8 mouse cellular contexts compared by ENCODE assay signal in genomic region chr3:79566716-79567691, GRCm38 (mm10). TPM values are rescaled to one million over a fixed set of nuclear protein-coding genes. Genes with fewer than 3 reads are reported as not detected.
DNase-seq lines count a peak whose midpoint lies in the region; ATAC-seq lines count a peak whose summit lies in the region.

No protein-coding gene starts in this region.

- peak overlapping the region; percentile 70 for H3K4me2 ChIP-seq in midbrain, embryonic 15.5 days

- H3K27me3 ChIP-seq in midbrain, embryonic 15.5 days (replicated peaks) = no peaks in the 10 kb centered on the region

- no peaks in the 10 kb centered on the region for H3K9me3 ChIP-seq in midbrain, embryonic 15.5 days

- H3K4me1 ChIP-seq in midbrain, embryonic 15.5 days = peaks cover 23% of the 10 kb centered on the region

- DNase-seq in heart, adult 8-10 months (ENCODE audit: low spot score) = peak; percentile 12
- DNase-seq in heart, adult 11 months = no peak
- DNase-seq in CD4-positive, CD25-positive, alpha-beta regulatory T cell, adult 2 months (ENCODE audit: low read depth, low spot score) = peak; percentile 25
- DNase-seq in cerebellum, postnatal 36 days = peak; percentile 41 to 51
- peak; percentile 40 for DNase-seq in left cerebral cortex, postnatal 4 days
- DNase-seq in thymus, postnatal 0 days (ENCODE audit: low spot score) = peak; percentile 10

- intact Hi-C loops in left cerebral cortex, postnatal 4 days (cut with DNase I) = loop anchor here (10.0 kb wide), 1 partner anchor 52 kb away; no protein-coding TSS in a partner anchor

- H3K36me3 ChIP-seq in midbrain, embryonic 15.5 days (replicated peaks) = no peaks in the 10 kb centered on the region

- peak; percentile 0; the same call in 1 of the 2 replicates for ATAC-seq in granulocyte monocyte progenitor cell, adult 5-6 weeks (replicated peaks; ENCODE audit: poor library complexity, severe bottlenecking)
- ATAC-seq in midbrain, embryonic 15.5 days (replicated peaks) = peak; percentile 80

- WGBS in midbrain, embryonic 15.5 days = 1% methylated on average over 56 of the region's 60 CpGs

- H3K27ac ChIP-seq in midbrain, embryonic 15.5 days = peak overlapping the region; percentile 87

- H3K9ac ChIP-seq in midbrain, embryonic 15.5 days = peak overlapping the region; percentile 79

- peak overlapping the region; percentile 73 for H3K4me3 ChIP-seq in midbrain, embryonic 15.5 days

RNA-seq across cellular contexts. Expression of gene Fnip2, which starts 0.6 kb away (rescaled TPM):
- total RNA-seq in heart, adult 8-10 months (2022) = 10 to 100 TPM; 12.9 to 23.2 (median 16.2) TPM
- total RNA-seq in granulocyte monocyte progenitor cell, adult 5-6 weeks (2014; fragmentation: Nextera tagmentation) = 13.1 and 13.2 TPM in 2 replicates
- 6.3 TPM in 2 replicates for total RNA-seq in granulocyte monocyte progenitor cell, adult 5-6 weeks (2017)
- 10 to 100 TPM; 42.9 to 46.9 TPM for total RNA-seq in left cerebral cortex, postnatal 4 days (2021)
- 10.0 and 10.4 TPM in 2 replicates for polyA plus RNA-seq in midbrain, embryonic 15.5 days (2015; fragmentation: Nextera tagmentation; extraction: Ambion mirVana)
- 0.71 and 0.90 TPM in 2 replicates for polyA plus RNA-seq in thymus, postnatal 0 days (2015; fragmentation: Nextera tagmentation; extraction: Ambion mirVana)

RNA-seq across cellular contexts. Expression of gene Ppid, which starts 24.1 kb away (rescaled TPM):
- total RNA-seq in heart, adult 8-10 months (2022) = 10 to 100 TPM; 37.7 to 45.5 (median 41.7) TPM
- 131 and 212 TPM in 2 replicates for total RNA-seq in granulocyte monocyte progenitor cell, adult 5-6 weeks (2014; fragmentation: Nextera tagmentation)
- 358 and 378 TPM in 2 replicates for total RNA-seq in granulocyte monocyte progenitor cell, adult 5-6 weeks (2017)
- total RNA-seq in left cerebral cortex, postnatal 4 days (2021) = 10 to 100 TPM; 75.0 to 78.1 TPM
- polyA plus RNA-seq in midbrain, embryonic 15.5 days (2015; fragmentation: Nextera tagmentation; extraction: Ambion mirVana) = 139 and 141 TPM in 2 replicates
- polyA plus RNA-seq in thymus, postnatal 0 days (2015; fragmentation: Nextera tagmentation; extraction: Ambion mirVana) = 130 and 160 TPM in 2 replicates
